Mouse (Mus musculus) right cerebral cortex, postnatal 36 days (tissue): ENCODE data around the gene Lcor.
A peak's percentile ranks its signal among the peaks of the same experiment; 100 is the strongest.

Experiments
- DNase-seq, 2 experiments: peaks; one replicate each; pipeline ENCODE4 v3.0.0; 2022; ENCODE audit warnings: low spot score in 2 of 2, mixed read lengths in 1 of 2

The Lcor gene

DNA sequence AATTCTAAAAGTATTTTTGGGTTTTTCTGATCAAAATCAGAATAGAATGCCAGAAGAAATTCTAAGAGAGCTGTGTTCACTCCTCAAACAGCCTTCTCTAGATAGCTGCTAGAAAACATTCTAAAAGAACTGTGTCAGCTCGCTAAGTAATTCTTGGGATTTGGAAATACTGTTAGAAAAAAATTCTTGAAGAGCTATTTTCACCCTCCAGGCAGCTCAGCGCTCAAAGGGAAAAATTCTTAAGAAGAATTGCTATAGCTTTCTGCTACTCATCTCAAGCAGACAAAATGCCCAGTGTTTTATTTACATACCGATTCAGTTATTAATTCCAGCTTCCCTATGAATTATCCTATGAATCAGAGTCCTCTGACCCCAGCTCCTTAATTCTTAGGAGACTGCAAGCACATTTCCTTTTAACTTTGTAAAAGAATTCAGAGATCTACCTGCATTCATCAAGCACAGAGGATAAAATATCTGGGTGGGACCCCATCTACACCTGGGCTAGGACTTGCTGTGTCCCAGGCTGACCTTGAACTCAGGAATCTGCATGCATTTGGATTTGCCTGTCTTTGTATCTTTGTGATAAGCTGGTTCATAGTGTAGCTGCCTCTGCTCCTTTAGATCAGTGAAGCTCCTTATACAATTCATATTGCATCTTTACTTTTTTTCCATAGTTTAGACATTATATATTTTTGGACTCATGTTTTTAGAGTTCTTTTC, 5.7 kb upstream of the Lcor start:
- no peak for DNase-seq

DNA sequence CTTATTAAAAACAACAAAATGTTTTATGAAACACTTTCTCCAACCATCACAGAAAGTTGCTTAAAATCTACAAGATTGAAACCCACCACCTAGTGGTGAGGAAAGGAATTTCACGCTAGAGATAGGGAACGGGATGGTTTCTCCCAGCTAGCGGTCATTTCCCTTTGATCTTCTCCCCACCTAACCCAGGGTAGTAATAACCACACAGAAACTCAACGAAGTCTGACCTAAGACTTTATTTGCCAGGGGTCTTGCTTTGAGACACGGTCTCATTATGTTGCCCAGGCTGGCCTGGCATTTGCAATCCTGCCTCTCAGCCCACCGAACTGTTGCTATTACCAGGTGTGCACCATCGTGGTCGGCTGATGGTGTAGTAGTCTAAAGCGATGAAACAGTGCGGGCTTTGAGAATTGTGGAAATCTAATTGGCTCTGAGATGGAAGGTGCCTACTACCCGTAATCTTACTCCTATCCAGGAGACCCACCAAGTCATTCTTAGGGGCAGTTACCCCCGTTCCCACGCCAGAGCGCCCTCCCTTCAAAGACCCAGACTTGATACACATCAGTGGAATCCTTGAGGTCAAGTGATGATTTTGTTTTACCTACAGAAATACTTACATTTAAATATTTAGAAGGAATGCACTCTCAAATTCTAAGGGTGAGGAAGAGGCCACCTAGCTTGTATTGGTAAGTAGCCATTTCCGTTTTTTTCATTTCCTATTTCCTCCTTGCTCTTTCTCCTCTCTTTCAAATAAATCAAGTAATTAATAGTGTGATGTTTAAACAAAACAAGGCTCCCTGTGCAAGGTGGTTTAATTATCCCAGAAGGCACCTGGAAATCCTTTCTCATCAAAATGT, 1.2 kb upstream of the Lcor start:
- no peak for DNase-seq

DNA sequence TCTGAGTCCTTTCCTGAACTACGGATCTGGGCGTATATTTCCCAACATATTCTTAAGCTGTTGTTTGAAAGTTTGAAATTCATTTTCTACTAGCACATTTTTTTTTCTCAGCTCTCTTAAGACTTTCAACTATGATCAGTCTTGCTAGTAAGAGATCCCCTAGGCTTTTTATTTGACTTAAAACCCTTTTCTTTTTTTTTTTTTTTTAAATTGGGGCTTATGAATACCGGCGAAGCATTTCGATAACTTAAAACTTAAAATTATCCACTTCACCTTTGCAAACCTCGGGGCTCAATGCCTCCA, 599 bp upstream of the Lcor start:
- no peak for DNase-seq

DNA sequence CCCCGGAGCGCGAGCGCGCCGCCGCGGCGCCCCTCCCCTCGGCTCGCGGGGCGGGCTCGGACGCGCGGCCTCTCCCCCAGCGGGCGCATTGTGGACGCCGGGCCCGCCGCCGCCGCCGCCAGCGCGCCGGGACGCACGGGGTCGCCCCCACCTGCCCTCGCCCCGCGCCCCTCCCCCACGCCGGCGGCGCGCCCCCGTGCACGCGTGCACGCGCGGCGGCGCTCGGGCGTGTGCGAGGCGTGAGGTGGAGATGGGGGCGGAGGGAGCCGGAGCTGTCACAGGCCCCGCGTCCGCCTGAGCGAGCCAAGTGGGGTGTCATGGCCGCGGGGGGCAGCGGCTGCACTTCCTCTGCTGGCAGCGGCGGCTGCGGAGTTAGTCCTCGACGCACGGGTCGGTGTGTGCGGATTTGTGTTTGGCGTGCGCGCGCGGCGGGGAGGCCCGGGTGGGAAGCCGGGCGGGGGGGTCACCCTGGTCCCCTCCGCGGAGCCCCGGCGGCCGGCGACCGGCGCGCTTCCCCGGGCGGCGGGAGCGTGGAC, 540 bp downstream of the Lcor start:
- peak; percentile 50 to 63 for DNase-seq

- peak in 1 of 2 experiments; percentile 19 for DNase-seq
Measured at GRCm38 (mm10) chr19:41483445-41484040, 1.1 kb downstream of the Lcor start.

GRCm38 (mm10) chr19:41484361-41484760, 1.9 kb downstream of the Lcor start:
- no peak for DNase-seq

GRCm38 (mm10) chr19:41495382-41496032, 13.1 kb downstream of the Lcor start:
- DNase-seq = no peak

DNA sequence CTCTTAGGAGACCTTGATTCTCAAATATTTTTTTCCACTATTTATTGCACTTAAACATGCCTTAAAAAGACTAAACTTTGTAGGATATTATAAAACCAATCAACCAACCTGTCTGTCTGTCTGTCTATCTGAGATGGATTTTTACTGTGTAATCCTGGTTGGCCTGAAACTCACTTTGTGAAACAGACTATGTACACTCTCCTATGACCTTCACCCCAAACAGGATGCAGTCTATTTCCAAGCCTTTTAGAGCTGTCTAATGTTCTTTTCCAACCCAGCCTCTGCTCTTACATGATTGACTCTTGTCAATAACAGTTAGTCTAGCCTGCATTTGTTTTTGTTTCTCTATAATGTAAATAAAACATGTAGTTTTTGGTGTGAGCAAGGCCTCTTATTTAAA, 13.6 kb downstream of the Lcor start:
- DNase-seq = no peak

- no peak for DNase-seq
Measured at GRCm38 (mm10) chr19:41507872-41508271, 25.4 kb downstream of the Lcor start.

GRCm38 (mm10) chr19:41514836-41515235, 32.4 kb downstream of the Lcor start:
- no peak for DNase-seq

- no peak for DNase-seq
Measured at GRCm38 (mm10) chr19:41515549-41515948, 33.1 kb downstream of the Lcor start.

- no peak for DNase-seq
Measured at GRCm38 (mm10) chr19:41517006-41517405, 34.6 kb downstream of the Lcor start.

DNA sequence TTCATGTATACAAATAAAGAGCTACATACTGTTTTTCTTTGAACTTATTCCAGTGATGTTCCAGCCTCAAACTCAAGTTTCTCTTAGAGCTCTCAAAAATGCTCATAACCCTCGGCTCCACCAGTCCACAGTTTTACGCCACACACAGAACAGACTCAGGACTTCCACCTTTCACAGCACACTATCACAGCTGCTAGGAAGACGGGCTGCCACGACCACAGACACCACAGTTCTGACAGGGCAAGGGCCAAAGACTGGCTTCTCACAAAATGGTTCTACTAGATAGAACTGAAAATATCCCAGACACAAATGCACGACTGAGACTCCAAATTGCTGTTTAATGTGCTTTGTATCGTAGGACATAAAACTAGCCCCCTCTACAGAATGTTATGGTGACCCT, 36.7 kb downstream of the Lcor start:
- DNase-seq = no peak

GRCm38 (mm10) chr19:41522246-41522645, 39.8 kb downstream of the Lcor start:
- DNase-seq = no peak

GRCm38 (mm10) chr19:41523798-41524563, 41.5 kb downstream of the Lcor start:
- DNase-seq = no peak

- DNase-seq = no peak
Measured at GRCm38 (mm10) chr19:41529169-41529568, 46.7 kb downstream of the Lcor start.

- no peak for DNase-seq
Measured at GRCm38 (mm10) chr19:41534021-41534420, 51.6 kb downstream of the Lcor start.

- DNase-seq = no peak
Measured at GRCm38 (mm10) chr19:41556981-41557380, 74.5 kb downstream of the Lcor start.

DNA sequence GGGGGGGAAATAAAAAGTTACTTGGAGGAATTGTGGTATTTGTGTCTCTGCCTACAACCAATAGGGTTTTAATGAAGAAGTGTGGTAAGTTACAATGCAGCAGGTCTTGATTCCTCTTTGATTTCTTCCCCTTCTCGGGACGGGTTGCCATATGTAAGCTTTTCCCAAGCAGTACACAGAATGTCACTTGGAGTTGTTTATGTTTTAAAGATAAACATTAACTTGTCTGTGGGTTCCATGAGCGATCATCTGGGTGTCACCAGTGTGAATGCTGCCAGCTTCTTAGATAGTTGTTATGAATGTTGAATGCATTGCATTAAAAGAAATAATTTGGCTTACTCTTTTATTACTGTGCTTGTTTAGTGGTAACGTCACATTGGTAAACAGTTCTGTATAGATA, 75.1 kb downstream of the Lcor start:
- DNase-seq = no peak

- no peak for DNase-seq
Measured at GRCm38 (mm10) chr19:41558891-41559486, 76.6 kb downstream of the Lcor start.

DNA sequence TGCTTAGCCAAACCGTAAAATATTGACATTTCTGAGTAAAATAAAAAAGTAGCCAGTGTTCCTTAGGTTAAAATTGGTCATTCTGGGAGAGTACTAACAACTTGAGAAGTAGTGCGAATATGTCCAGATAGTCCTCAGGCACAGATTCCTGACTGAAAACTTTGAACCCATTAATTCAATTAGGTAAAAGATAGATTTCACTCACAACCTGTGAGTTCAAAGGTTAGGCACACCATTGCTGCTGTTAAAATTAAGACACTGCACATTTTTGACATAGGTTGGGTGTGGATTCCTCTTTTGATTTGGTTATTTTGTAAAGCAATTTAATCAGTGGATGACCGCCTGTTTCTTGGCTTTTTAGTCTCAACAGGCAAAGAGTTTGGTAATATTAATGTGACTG, 78.4 kb downstream of the Lcor start:
- no peak for DNase-seq
